Mouse (Mus musculus) embryo, embryonic 10.5 days (tissue): ENCODE results near the gene Adam26a.
"Not testable (repeated sequence)": the region's sequence is repeated elsewhere in the genome, so short reads cannot be mapped to it uniquely, and the experiment has no call there.

Source experiments
- DNase-seq: peaks from one replicate; pipeline ENCODE4 v3.0.0-alpha.2; 2015; ENCODE audit warnings: low spot score

Gene Adam26a

DNA sequence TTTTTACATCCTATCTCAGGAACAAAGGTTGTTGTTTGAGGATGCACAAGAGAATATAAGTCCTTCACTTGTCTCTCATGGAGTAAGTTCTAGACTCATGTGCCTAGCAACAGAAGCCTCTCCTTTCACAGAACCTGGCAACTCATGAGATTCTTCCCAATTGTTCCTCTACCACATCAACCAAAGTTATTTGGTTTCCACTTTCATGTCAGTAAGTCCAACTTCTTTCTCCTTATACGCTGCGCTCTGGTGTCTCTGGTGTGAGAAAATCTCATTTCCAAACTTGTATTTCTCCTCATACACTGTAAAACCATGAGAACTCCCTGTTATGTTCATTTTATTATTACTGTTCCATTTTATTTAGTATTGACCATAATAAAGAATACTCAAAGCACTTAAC is at the start of gene Adam26a:
Gene Adam26a (minus strand): TSS at position 101 of the 400 bp plus-strand sequence.
- DNase-seq, result not testable (repeated sequence)

DNA sequence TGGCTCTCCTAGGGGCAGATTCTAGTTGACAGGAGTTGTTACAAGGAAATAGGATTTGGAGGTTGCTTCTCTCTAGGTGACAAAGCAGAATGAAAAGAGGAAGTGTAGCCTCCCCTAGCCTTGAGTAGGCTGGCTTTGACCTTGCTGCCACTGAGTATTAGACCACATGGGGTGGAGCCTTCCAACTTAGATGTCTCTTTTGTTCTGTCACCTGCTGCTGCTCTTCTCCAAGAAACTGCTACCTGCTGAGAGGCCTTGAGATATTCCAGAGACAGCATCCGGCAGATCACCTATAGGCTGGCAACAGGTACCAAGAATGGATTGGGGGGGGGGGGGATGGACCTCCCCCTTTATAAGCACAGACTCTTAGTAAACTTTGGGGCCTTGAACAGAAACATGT is 39.5 kb upstream of the Adam26a start:
- no peak for DNase-seq

DNA sequence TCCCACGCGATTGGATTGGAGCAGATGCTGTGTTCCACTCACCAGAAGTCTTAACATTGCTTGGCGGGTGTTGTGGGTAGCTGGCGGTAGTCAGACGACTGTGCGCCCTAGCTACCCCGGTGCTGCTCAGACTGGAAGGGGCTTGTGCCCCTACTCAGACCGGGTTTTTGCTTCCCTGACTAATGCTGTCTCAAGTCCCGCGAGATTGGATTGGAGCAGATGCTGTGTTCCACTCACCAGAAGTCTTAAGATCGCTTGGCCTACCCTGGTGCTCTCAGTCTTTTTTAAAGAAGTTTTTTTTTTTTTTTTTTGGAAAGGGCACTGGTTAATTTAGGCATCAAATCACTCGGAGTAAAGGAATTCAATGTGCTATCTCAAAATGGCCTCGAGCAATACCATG is 27.1 kb upstream of the Adam26a start:
- DNase-seq, result not testable (repeated sequence)

DNA sequence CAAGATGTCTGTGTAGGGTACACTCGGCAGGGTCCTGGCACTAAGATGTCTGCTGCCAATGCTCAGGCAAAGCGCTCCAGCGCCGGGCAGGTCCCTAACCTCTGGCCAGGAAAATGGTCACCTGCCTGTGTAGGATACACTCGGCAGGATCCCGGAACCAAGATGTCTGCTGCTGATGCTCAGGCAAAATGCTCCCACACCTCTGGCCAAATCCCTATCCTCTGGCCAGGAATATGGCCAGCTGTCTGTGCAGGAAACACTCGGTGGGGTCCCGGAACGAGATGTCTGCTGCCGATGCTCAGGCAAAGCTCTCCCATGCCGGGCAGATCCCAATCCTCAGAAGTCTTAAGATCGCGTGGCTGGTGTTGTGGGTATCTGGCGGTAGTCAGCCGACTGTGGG is 26.7 kb upstream of the Adam26a start:
- DNase-seq, result not testable (repeated sequence)

DNA sequence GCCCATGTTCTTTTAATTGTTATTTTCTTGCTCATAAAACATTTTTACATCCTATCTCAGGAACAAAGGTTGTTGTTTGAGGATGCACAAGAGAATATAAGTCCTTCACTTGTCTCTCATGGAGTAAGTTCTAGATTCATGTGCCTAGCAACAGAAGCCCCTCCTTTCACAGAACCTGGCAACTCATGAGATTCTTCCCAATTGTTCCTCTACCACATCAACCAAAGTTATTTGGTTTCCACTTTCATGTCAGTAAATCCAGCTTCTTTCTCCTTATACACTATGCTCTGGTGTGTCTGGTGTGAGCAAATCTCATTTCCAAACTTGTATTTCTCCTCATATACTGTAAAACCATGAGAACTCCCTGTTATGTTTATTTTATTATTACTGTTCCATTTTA is 48.5 kb downstream of the Adam26a start, which contains the start of gene Adam26b:
Gene Adam26b (minus strand): TSS at position 101 of the 400 bp plus-strand sequence.
- DNase-seq, result not testable (repeated sequence)
